Mouse (Mus musculus) gastrocnemius, adult 2 months (tissue): ENCODE results near the gene Hspb7. TPM values are rescaled to one million over a fixed set of nuclear protein-coding genes. Genes with fewer than 3 reads are reported as not detected.
A peak's percentile ranks its signal among the peaks of the same experiment; 100 is the strongest.

Source experiments
- DNase-seq: peaks from one replicate; pipeline ENCODE4 v3.0.0; 2022
- H3K27ac ChIP-seq: fragments of 200-600 bp; 2 replicates; pipeline ENCODE4 v1.8.1; 2022; ENCODE audit warnings: mild to moderate bottlenecking
- H3K4me3 ChIP-seq: fragments of 200-600 bp; 2 replicates; pipeline ENCODE4 v1.8.1; 2022; ENCODE audit warnings: mild to moderate bottlenecking, moderate library complexity
- CTCF ChIP-seq: fragments of 200-600 bp; IDR thresholded peaks from 2 replicates; pipeline ENCODE4 v1.8.1; 2022; ENCODE audit warnings: antibody characterized with exemption, mild to moderate bottlenecking, moderate library complexity
- intact Hi-C: fragments of 180-260 bp; cut with DNase I; formaldehyde crosslinking; loops from one replicate; pipeline ENCODE4 v1.15.1; 2025
- total RNA-seq, 2 experiments: library from RNA; stranded (reverse); gene quantifications; 2 replicates each; pipeline ENCODE4 v1.2.3; 2021

Gene Hspb7
- total RNA-seq, 2 experiments from 2014 or later = 223 to 468 TPM

DNA sequence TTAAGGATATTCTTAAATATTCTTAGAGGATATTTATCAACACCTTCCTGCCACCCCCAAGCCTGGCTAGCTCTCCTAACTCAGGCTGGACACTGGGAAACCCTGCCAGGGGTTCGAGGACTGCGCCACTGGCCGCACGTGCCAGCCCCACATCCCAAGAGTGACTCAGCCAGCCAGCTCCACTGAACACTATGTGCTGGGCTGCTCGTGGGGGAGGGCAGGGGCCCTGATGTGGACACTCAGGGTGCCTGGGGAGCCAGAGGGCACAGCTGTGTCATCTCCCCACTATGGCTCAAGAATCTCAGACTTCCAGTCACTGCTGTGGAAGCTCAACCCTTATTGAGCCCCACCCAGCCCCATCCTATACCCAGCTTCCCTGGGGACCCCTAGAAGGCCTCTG lies 2.7 kb downstream of the Hspb7 start:
- intact Hi-C loops = no loop called here
- Histone ChIP-seq H3K4me3 (peak overlapping the region; percentile 75), H3K27ac (peak overlapping the region; percentile 92)
- TF ChIP-seq CTCF = no peak
- DNase-seq = peak; percentile 72

DNA sequence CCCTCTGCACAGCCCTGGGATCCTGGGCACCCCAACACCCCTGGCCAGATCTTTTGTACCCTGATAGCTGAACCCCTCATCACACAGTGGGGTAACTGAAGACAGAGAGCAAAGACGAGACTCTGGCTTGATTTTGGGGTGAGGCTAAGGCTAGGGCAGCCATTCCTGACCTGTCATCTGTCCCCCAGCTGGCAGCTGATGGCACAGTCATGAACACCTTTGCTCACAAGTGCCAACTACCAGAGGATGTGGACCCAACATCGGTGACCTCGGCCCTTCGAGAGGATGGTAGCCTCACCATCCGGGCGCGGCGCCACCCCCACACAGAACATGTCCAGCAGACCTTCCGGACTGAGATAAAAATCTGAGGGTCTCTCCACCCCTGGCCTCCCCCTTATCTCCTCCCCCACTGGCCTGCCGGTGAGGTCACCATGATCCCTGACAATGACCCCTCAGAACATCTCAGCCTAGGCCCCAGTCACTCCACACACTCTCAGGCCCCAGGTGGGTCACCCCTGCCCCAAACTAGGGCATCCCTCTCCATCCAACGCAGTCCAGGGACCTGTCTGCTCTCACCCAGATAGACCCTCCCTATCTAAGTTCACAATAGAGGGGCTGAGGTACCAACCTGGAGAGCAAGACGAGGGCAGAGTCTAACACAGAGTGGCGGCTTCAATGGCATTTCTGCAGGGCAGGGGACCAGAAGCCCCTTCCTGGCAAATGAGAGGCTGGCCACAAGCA lies 3.3 kb downstream of the Hspb7 start:
- intact Hi-C loops = no loop called here
- no peak for TF ChIP-seq CTCF
- DNase-seq = no peak
- peak overlapping the region; percentile 92 for H3K27ac ChIP-seq
- peak overlapping the region; percentile 75 for H3K4me3 ChIP-seq

DNA sequence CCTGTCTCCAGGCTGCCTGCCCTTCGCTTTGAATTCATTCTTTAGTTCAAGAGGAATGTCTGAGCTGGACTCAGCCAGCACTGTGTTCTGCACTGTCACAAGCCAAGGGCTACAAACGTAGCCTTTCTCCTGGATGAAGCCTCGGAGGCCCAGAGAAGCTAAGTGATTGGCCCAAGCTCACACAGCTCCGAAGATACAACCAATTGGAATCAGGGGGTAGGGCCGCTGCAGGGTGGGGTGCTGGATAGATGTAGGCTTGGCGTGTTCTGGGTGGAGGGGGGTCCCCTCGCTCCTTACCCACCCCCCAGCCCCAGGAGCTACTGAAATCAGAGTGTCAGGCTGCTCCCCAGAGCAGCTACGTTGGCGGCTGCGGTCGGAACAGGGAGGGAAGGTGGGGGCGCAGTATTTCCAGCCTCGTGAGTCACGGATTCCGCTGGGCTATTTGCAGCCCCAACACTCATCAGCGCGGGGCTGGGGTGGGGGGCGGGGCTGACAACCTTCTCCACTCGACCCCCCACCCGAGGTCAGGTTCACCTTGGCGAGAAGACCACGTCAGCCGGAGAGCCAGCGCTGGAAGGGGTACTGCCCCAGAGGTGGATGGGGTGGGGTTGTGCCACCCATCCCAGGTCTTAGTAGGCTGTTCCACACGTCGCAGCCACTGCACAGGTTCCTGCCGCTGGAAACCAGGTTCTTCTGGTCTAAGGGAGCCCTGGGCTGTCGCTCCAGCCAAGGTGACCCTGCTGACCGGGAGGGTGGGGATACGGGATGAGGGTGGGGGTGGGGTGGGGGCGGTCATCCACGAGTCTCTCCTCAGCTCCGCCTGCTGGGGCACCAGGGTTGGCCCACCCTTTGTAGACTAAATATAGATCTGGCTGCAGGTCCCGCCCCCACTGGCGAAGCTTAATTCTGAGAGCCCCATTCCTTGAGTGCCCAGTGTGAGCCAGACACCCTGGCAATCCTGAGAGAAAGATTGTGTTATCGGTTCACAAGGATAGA lies 5.2 kb downstream of the Hspb7 start:
- peak overlapping the region; percentile 74 for H3K4me3 ChIP-seq
- peak overlapping the region; percentile 98 for H3K27ac ChIP-seq
- peak; percentile 83 for DNase-seq
- TF ChIP-seq CTCF = peak; percentile 20; the same call in 1 of the 2 replicates
- intact Hi-C loops = loop anchor here (1.0 kb wide), 1 partner anchor 16 kb away; no protein-coding TSS in a partner anchor

DNA sequence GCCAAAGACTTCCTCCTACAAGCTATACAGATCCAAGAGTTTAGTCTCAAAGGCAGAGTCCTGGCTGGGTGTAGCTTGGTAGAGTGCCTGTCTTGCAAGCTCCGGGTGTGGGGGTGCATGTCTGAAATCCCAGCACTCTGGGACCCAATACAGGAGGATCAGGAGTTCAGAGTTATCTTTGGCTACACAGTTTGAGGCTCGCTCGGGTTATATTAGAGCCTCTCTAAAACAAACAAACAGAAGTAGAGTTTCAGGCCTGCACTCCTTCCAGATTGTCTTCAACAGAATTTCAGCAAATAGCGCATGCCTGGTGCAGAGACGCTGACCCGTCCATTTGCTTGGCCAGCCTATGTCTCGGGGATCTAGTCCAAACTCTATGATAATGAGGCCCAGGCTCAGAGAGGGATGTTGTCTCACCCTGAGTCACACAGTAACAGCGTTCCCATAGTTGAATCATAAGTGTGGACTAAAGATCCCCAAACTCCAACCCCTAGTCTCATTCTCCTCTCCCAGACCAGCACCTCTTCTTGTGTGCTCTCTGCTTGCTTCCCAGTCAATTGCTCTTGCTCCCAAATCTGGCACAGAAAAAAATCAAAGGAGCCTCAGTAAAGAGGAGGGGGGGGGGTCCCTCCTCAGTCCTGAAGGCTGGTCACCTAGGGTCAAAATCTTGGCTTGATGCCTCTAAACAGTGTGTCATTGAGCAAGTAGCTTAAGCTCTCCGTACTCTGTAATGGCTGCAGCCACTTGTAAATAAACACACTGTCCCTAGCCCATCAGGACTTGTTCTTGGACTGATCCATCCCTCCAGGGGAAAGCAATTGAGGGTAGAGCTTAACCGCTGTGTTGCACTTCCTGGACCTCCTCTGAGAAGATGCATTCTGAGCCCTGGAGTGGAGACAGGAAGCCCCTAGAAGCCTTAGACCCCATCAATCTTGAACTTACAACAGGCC lies 6.5 kb downstream of the Hspb7 start:
- Histone ChIP-seq H3K4me3 (peak overlapping the region; percentile 74), H3K27ac (peak overlapping the region; percentile 98)
- intact Hi-C loops = loop anchor here (1.0 kb wide), 1 partner anchor 18 kb away; no protein-coding TSS in a partner anchor
- no peak for DNase-seq
- no peak for TF ChIP-seq CTCF

DNA sequence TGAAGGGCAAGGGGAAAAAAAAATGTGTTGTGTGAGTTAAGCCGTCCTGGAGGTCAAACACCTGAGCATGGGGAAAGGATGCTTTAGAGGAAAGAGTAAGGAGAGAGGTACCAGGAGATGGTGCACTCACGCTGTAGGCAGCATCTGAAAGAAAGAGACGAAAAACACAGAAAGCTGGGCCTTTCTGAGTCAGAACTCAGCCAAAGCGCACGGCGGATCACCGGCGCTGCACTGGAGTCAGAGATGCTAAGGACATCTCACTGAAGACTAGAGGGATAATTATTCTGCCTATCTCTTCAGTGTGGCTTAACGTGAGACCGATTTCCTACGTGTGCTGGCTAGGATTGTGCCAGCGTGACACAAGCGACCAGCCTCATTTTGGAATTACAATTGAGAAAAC lies 7.3 kb downstream of the Hspb7 start:
- no peak overlapping the region for H3K27ac ChIP-seq
- intact Hi-C loops = no loop called here
- H3K4me3 ChIP-seq = no peak overlapping the region
- DNase-seq = no peak
- TF ChIP-seq CTCF = no peak

DNA sequence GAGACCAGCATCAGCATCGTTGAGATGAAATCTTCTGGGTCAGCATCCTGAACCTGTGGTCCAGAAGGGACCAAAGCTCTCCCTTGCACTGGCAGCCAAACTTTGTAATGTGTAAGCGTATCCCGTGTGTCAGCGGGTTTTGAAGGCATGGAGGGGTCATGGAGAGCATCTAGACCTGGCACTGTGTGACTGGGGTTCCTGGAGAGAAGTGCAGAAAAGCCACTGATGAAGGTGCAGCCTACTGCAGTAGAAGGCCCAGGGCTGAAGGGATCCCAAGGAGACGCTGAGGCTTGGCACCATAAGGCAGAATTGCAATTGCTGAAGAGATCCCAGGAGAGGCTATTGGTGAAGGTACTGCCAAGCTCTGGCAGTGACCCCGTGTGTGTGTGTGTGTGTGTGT lies 8.8 kb downstream of the Hspb7 start:
- intact Hi-C loops = no loop called here
- no peak overlapping the region for H3K27ac ChIP-seq
- no peak overlapping the region for H3K4me3 ChIP-seq
- TF ChIP-seq CTCF = no peak
- no peak for DNase-seq

DNA sequence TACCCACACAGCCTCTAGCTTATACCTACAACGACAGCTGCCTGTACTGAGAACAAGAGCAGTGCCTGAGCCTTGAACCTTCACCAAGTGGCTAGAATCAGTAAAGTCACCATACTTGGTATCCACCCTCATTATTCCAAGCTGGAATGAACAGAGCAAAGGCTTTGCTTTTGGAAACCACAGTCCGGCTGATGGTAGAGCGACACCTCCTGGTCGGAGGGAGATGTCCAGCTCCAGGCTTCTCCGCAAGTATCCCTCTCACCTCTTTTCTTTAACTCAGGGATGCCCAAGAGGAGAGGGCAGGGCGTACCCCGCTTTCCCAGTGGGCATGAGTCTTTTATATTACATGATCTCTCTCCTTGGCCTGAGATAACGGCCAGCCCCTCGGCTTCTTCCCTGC lies 9.3 kb downstream of the Hspb7 start:
- Histone ChIP-seq H3K27ac (no peak overlapping the region), H3K4me3 (no peak overlapping the region)
- TF ChIP-seq CTCF = peak; percentile 80
- DNase-seq = peak; percentile 68
- intact Hi-C loops = loop anchor here (1.0 to 5.0 kb wide), 2 partner anchors 24 to 77 kb away; no protein-coding TSS in a partner anchor

DNA sequence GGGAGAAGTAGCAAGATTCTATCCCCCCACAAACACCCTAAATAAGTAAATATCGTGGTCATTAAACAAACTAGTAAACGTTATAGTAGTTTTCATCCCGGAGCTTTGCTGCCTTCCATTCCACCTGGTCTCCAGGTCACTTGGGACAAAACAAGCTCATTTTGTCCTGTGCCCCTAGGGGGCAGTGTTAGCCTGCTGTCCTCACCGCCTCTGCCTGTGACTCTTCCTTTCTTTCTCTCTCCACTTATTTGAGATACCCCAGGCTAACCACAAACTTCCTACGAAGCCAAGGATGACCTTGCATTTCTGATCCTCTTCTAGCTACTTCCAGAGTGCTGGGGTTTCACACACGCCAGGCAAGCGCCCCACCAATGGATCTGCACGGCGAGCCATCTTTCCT lies 10.4 kb downstream of the Hspb7 start:
- peak; percentile 83 for DNase-seq
- peak; percentile 97; the same call in 1 of the 2 replicates for TF ChIP-seq CTCF
- peak overlapping the region; percentile 17; the same call in 1 of the 2 replicates for H3K27ac ChIP-seq
- no peak overlapping the region for H3K4me3 ChIP-seq
- intact Hi-C loops = loop anchor here (1.0 to 5.0 kb wide), 4 partner anchors 25 to 144 kb away; no protein-coding TSS in a partner anchor

DNA sequence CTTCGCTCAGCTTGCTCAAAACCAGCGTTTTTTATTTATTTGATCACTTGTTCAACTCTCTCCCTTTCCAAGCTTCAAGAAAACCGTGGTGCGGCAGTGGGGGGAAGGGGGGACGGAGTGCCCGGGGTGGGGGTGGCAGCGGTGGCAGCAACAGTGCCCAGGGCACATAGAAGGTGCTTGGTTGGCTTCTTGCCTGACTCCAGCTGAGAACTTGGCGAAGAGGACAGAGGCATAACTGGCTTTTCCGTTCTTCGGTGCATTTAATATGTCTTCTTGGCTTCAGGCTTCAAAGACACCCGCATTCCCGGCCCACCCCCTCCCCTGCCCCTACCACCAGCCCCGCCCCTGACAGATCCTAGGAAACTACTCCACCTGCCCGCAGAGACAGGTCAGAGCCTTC lies 12.1 kb downstream of the Hspb7 start:
- TF ChIP-seq CTCF = no peak
- H3K27ac ChIP-seq = no peak overlapping the region; the same call in 1 of the 2 replicates
- H3K4me3 ChIP-seq = no peak overlapping the region
- no peak for DNase-seq
- intact Hi-C loops = loop anchor here (5.0 kb wide), 1 partner anchor 75 kb away; no protein-coding TSS in a partner anchor

DNA sequence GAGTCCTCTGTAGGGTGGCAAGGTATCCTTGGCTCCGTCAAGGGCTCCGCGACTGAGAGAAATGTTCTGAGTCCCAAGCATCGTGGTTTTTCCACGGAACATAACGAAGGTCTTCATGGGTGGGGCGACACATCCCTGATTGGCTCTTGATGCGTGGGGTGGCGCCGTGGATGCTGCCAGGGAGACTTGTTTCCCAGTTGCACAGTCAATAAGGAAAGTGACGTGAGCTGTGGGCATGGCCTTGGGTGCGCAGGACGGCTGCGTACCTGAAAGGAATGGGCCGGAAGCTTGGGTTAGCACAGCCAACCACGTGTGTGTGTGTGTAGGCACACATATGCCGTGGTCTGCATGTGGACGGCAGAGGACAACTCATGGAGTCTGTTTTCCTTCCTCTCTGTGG lies 12.6 kb downstream of the Hspb7 start:
- H3K4me3 ChIP-seq = no peak overlapping the region
- intact Hi-C loops = loop anchor here (5.0 kb wide), 1 partner anchor 74 kb away; no protein-coding TSS in a partner anchor
- no peak for TF ChIP-seq CTCF
- DNase-seq = no peak
- no peak overlapping the region for H3K27ac ChIP-seq

DNA sequence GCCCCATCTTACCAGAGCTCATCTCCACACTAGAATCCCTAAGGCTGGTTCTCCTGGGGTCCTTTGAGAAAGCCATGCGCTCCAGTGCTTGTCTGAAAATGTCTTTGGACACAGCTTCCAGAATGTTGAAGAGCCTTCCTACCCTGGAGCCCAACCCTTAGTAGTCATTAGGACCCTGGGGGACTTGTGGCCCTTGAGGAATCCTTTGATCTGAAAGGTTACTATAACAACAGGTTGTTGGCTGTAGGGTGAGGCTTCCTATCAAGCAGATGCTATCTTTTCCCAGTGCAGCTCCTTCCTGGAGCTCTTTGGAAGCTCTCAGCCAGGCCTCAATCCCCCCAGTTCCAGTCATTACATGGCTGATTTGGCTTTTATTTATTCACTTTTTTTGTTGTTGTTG lies 15.4 kb downstream of the Hspb7 start, which contains the start of gene Srarp:
Srarp (minus strand) TSS at position 132 of the 400 bp plus-strand sequence.
- H3K4me3 ChIP-seq = peak within 1 kb of the TSS; percentile 60
- no peak for DNase-seq
- peak within 1 kb of the TSS; percentile 74 for H3K27ac ChIP-seq
- no peak for TF ChIP-seq CTCF
- intact Hi-C loops = no loop called here
